Mouse (Mus musculus) E14TG2a.4 (cell line): ENCODE data around the gene Birc6.

ENCODE experiments used
- CTCF ChIP-seq: conservative IDR thresholded peaks from 2 replicates; pipeline ENCODE4 v1.5.1; 2014; ENCODE audit warnings: low read length
- NANOG ChIP-seq: IDR thresholded peaks from 2 replicates; pipeline ENCODE4 v1.6.1; 2014; ENCODE audit warnings: borderline replicate concordance, low read length, mixed read lengths
- POU5F1 ChIP-seq: IDR thresholded peaks from 2 replicates; pipeline ENCODE4 v1.6.1; 2014; ENCODE audit warnings: low read length, borderline replicate concordance

DNA sequence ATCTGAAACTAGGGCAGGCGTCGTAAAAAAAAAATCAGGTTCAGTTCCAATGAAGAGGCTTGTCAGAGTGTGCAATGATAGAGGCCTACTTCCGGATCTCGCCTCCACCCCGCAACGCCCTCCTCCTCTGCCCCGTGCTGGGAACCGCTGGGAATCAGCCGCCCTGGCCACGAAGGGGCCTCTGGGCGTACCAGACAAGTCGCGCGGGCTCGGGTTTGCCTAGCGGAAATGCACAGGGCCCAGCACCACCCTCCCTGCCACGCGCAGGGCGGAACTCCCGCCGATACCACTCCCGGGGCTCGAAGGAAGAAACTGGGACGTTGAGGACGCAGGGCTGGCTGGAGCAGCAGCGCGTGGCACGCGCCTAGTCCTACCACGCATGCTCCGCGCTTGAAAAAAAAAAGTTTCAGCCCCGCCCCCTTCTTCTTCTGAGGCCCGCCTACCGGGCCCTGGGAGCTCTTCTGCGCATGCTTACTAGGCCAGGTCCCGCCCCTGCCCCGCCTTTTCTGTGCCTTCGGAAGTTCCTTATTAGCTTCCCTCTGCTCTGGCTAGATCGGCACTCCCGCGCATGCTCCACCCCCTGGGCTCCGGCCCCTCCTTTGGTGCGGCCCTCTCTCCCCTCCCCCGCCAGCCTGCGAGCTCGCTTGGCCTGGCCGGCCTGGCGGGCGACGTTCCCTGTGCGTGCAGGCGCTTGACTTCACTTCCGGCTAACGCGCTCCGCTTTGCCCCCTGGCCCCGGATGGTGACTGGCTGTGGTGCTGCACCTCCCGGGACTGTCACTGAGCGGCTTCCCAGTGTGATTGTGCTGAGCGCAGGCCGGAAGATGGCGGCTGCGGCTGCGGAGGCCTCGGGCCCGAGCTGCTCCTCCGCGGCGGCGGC is at the start of gene Birc6:
- TF ChIP-seq CTCF (no peak), POU5F1 (no peak), NANOG (no peak)
